Mouse (Mus musculus) gastrocnemius, postnatal 4 days (tissue): ENCODE data around the gene Glipr2. TPM values are rescaled to one million over a fixed set of nuclear protein-coding genes. Genes with fewer than 3 reads are reported as not detected.
A peak's percentile ranks its signal among the peaks of the same experiment; 100 is the strongest.

ENCODE experiments used
- DNase-seq, 2 experiments: peaks; one replicate each; pipeline ENCODE4 v3.0.0; 2021 to 2022; ENCODE audit warnings: low spot score in 2 of 2, mixed read lengths in 2 of 2
- long read RNA-seq, 2 experiments: library from polyadenylated mRNA; stranded (forward); transcript quantifications; one replicate each; pipeline ENCODE4 v2.0.0; 2021
- total RNA-seq, 2 experiments: library from RNA; stranded (reverse); gene quantifications; 2 replicates each; pipeline ENCODE4 v1.2.3; 2021

Gene Glipr2
- 10 to 100 TPM; 44.4 to 44.5 TPM for total RNA-seq
- long read RNA-seq, experiment 1, transcript Glipr2-201 (5 exons, 2,320 nt) = major isoform, 62 of 72 reads
- long read RNA-seq, experiment 1, partial matches to known transcripts = 3 of 72 reads
- long read RNA-seq, experiment 1, other reads (novel, unspliced or antisense) = 5 of 72 reads
- long read RNA-seq, experiment 2, transcript Glipr2-201 (5 exons, 2,320 nt) = major isoform, 75 of 82 reads
- long read RNA-seq, experiment 2, partial matches to known transcripts = 6 of 82 reads
- long read RNA-seq, experiment 2, other reads (novel, unspliced or antisense) = 1 of 82 reads

DNA sequence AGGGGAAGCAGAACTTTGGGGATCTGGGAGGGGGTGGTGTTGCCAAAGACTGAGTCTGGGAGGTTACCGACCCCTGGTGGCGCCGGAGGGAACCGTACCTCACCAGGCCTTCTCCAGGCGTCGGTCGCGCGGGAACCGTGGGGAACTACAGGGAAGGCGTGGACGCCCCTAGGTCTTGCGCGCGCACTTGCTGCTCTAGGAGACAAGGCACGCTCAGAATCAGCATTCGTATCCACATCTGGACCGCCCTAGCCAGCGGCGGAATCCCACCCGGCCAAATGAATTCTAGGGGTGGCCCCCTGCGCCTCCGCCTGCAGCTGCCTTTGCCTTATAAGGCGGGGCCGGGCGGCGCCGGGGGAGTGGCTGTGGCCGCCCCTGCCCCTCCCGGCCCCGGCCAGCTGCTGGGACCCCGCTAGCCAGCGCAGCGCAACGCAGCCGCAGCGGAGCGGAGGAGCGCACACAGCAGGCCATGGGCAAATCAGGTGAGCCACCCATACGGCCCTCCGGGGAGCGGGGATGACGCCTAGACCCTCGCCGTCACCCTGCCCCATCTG is at the start of gene Glipr2:
Gene Glipr2, plus strand, starts transcription at position 110 of the 554 bp plus-strand sequence.
- DNase-seq = peak; percentile 85 to 89

DNA sequence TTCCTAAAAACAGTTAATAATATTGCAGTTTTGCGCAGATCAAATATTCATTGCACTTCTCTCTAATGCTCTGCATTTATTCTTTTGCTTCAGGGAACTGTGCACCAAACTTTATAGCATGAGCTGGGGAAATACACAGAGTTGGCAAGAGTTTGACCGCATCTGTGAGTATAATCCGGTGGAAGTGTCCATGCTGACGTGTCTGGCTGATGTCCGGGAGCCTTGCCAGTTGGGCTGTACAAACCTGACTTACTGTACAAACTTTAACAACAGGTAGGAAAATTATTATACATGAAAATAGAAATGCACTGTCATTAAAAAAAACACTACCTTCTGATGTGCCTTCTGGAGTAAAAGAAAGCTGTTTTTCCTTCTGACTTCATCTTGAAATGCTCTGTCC is 39.0 kb upstream of the Glipr2 start:
- DNase-seq = no peak

DNA sequence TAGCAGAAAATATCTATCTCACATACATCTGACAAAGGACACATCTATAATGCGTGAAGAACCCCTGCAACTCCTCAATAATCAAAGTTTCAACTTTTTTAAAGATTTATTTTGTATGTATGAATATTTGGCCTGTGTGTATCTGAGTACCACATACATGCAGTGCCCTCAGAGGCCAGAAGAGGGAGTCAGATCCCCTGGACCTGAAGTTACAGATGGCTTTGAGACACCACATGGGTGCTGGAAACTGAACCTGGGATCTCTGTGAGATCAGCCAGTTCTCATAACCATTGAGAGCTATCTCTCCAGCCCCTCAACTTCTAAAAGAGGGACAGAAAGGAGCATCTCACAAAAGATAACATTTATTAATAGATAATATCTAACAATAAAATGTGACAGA is 36.6 kb upstream of the Glipr2 start:
- no peak for DNase-seq

DNA sequence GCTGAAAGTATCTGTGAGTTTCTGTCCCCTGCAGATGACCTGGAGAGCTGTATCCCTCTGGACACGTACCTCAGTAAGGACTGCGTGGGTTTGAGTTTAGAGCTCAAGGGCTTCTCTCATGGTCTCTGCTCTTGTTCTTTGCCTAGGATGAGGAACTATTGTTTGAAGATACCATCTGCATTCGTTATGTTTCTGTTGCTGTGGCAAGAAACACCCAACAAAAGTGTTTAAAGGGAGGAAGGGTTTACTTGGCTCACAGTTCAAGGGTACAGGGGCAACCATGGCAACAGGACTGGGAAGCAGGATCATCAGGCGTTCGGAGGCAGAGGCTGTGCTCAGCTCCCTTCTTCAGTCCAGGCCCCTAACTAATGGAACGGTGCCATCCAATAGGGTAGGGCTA is 32.1 kb upstream of the Glipr2 start:
- DNase-seq = no peak

DNA sequence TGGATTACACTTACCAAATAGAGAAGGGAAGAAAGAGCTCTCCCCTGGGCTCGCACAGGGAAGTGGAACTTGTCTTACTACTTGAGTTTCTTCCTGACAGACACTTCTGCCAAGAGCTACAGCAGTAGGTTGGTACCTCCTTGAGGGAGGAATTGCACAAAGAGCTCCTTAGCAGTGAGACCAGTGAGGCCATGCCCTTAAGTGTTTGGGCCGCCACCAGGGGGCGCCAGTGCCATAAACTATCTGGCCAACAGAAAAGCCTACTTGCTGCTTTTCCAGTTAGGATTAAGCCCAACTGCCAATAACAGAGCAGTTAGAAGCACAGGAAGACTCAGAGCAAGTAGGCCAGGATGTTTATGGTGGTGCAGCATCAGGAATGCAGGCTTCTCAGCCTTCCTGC is 31.4 kb upstream of the Glipr2 start:
- DNase-seq = peak; percentile 85 to 88

DNA sequence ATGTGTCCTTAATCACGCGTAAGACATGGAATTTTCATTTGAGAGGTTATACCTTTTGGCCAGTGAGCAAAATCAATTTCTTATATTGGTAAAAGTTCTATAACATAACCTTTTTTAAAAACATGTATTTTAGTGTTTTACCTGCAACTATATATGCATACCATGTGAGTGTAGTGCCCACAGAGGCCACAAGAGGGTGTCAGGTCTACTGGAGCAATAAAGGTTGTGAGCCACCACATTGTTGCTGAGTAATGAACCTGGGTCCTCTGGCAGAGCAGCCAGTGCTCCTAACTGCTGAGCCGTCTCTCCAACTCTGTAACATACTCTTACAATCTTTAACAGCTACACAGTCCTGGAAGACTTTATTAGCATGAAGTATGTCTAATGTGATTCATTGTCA is 29.4 kb upstream of the Glipr2 start:
- DNase-seq = no peak

DNA sequence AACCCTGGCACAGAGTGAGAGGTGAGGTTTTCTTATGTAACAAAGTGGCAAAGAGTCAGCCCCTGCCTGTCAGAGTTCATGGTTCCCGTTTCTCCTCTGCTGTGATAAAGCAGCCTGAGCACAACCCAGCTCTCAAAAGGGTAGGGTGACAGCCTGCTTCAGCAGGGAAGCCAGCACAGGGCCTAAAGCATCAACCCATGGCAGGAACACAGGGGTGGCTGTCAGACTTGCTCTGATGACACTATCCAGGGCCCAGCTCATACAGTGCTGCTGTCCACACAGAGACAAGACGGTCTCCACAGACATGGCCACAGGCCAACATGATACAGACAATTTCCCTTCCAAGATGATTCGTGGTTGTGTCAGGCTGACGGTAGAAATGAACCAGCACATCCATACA is 25.3 kb upstream of the Glipr2 start:
- DNase-seq = no peak

DNA sequence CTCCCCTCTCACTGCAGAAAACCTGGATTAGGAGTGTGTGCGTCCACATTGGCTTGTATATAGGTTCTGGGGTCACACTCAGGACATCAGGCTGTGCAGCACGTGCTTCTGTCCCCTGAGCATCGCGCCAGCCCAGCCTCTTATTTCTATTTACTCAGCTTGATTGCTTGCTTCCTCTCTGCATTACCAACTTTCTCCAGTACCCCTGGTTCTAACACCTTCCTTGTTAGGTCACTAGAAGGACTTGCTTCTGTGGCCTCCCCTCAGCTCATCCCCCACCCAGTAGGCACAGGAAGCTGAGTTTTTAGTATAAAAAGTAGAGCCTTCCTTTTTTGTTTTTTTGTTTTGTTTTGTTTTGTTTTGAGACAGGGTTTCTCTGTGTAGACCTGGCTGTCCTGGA is 21.0 kb upstream of the Glipr2 start:
- no peak for DNase-seq

DNA sequence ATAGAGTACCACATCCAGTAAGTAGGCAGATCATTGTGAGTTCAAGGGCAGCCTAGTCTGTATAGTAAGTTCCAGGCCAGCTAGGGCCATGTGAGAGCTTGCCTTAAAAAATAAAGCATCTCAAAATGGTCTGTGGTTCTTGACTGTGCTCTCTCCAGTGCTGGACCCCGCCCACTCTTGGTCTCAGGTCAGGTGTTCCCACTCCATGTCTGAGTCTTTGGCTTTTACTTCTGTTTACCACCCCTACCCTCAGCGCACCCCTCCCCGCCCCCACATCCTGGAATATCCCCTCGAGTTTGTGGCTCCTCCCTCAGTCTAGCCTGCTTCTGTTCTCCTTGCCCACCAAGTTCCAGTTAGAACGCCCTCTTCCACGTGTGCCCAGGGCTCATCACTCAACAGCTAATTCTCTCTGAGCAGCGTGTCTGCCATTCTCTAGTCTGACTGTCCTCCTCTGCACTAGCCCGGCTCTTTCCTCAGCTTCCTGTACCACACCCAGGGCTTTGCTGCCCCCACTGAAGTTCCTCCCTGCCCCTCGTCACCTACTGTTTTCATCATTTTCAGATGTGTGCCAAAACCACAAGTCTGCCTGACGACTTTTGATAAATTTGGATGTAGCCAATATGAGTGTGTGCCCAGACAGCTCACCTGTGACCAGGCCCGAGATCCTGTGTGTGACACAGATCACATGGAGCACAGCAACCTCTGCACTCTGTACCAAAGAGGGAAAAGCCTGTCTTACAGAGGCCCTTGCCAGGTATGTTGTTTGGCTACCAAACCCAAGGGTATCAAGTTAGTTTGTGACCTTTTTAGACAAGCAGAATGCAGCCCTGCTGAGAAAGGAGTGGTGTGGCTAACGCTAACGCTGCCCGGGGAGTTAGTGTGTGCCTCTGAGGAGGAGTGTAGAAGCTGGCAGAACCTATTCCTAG is 20.2 kb upstream of the Glipr2 start:
- DNase-seq = no peak

DNA sequence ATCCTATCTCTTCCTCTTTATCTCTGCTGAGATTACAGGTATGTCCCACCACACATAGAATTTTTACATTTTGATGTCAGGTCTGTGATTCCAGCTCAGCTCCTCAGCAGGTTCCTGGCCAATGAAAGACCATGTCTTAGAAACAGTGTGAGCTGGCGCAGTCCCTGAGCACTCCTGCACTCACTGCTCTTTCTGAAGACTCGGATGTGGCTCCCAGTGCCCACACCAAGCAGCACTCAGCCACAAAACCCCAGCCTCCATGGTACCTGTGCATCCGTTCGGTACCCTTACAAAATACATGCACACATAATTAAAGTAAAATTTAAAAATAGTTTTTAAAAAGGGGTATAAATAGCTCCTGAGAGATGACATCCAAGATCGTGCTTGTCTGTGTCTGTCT is 15.9 kb upstream of the Glipr2 start:
- no peak for DNase-seq

DNA sequence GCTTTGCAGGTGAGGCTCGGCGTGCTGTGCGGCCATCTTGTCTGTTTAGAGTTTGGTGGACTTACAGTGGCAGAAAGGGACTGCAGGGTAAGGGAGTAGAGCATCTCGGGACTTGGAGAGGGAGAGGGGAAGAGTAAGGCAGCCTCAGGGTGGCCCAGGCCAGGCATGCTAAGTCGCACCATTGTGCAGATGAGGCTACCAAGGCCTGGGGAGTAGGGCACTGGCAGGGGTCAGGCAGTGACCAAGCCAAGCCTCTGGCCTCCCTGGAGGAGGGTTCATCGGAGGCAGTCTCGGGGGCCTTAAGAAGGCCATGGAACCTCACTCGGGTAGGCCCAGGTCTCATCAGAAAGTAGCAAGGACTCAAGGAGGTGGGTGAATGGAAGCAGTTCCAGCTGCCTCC is 14.8 kb upstream of the Glipr2 start:
- no peak for DNase-seq

DNA sequence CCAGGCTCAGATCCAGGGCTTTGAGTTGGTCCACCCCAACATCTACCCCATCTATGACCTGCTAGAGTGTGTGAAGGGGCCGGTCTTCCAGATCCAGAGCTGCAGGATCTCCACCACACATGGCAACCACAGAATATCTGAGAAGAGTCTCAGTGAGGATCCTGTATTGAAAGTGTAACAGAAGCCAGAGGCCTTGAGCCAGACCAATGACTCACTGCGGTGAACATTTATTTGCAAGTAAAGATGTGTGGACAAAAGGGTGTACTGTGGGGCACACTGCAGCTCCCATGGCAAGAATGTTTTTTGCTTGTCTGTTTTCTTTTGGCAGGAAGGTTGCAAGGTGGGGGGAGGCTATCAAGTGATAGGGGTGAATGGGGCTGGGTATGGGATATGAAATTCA is 9.6 kb upstream of the Glipr2 start:
- no peak for DNase-seq

DNA sequence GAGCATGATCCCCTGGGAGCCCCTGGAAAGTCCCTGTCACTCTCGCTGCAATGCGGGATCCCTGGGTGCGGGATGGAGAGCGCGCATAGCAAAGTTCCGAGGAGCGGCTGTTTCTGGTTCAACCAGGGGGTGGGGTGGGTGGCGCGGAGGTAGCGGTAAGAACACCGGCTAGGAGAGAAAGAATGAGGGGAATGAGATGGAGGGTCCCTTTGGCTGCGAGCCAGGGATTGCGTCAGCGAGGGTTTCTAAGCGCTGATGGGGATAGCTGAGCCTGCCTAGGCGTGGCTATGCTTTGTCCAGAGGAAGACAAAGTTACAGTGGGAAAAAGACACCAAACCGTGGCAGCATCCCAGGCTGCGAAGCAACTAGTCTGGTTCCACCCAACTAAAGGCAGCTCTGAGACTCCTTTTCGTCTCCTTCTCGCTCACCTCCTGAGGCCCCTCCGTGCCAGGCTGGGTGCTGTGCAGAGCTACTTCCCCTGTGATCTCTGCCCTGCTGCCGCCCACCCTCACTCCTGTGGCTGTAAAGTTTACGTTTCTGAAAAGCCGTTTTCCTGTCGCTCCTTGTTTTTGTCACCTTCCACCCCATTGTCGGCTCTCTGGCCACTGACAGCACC is 753 bp downstream of the Glipr2 start:
- DNase-seq = peak; percentile 56 to 79

DNA sequence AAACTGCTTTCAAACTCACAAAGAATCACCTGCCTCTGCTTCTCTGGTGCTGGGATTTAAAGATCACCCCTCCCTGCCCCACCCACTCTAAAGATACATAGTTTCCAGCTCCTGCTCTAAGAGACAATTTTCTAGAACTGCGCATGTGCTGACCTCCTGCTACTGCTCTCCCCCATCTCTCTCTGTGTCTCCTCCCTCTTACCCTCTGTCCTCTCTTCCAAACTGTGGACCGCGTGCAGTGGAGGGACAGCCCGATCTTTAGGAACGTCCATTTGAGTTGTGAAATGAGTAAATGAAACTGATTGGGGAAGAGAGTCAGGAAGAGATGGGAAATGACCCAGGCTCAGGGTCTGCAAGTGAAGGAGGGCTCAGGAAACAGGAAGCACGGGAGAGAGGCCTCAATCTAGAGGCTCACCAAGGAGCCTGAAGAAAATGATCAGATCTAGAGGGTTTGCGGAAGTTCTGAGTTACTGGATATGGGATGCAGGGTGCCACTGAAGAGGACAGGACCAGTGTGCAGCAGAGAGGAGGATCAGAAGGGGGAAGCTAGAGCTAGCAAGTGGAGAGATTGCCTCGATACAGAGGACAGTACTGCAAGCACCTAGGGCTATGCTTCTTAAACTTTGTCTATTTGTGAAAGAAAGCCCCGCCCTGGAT is 2.5 kb downstream of the Glipr2 start:
- DNase-seq = no peak

DNA sequence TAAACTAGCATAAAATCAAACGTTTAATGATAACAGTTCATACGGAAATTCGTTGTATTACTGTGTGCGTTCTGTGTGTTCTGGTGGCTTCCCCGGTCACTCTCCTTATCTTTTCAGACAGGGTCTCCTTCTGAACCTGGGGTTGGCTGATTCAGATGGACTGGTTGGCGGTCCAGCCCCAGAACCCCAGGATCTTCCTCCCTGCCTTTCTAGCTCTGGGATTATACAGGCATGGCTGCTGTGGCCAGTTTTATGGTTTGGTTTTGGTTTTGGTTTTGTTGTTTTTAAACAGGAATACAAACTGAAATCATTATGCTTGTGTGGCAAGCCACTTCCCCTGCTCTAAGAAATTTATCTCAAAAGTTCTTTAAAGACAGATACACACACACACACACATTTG is 3.0 kb downstream of the Glipr2 start:
- DNase-seq = no peak

DNA sequence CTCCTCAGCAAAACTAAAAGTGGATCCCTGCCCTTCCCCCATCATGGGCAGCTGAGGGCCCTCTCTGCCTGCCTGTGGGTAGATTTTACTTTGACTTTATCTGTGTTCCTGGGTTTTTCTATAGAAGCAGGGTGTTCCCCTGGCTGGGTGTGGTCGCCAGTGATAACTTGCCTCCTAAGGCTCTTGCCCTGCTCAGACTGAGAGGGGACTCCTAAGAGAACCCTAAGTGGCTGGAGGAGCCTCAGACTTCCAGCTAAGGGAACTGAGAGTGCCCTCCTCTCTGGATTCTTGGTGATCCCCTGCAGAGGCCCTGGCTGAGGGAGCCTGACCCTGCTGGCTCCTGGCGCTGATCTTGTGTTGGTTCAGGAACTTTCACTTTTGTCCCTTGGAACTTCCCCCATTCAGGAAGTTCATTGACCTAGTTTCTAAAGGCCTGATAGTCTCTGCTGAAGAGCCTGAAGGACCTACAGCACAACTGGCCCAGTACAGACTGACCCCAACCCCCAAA is 7.2 kb downstream of the Glipr2 start:
- DNase-seq = no peak

DNA sequence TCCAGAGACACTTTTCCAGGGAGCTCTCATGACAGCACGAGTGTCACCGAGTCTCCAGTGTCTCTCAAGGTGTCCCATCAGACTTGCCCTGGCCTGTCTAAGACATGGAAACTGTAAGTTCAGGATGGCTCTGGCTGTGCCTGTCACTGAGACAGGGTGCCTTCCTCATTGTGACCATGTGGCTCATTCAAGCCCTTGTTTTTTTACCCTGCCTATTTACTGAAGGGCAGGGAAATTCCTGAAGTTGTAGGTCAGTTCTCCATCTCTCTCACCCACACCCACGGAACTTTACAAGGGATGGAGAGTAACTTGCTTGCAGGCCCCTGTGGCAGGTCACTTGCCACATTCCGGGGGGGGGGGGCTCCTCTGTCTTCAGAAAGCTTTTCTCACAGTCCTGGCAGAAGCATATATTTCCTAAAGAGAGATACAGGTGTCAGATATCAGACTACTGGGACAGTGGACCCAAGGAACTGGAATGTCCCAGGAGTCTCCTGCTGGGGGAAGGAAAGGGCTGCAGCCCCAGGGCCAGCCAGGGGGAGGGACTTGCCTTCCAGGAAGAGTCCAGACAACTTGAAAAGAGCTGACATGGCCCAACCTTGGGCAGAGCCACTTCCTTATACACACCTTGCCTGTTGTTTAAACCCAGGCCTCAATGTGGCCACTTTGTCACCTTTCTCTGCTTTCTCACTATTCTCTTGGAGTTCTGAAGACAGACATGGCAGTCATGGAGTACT is 7.9 kb downstream of the Glipr2 start:
- no peak for DNase-seq

DNA sequence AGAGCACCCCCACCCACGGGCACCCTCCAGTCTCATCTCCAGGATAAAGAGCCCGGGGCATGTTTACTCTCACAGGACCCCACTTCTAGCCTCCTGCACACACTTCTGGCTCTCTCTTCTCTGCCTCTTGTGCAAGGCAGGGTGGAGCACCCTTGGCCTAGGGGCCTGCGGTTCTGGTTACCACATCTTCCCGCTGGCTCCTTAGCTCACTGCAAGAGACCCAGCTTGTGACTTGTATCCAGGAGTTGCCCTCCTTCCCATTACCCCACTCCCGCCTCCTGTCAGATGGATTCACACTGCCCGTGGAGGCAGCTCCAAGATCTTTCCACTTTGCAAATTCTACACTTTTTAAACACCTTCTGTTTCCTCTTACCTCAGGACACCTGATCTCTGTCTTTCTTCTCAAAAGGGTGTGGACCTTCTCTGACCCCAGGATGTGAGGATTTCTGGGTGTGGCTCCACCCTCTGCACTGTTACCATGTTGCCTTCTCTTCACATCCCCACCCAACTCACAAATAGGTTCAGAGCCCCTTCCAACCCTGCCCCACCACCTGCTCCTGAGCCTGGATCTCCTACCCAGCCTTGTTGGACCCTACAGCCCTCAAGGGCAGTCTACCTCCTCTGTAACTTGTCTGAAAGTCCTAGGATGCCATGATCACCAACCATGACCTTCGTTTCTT is 8.8 kb downstream of the Glipr2 start:
- no peak for DNase-seq

DNA sequence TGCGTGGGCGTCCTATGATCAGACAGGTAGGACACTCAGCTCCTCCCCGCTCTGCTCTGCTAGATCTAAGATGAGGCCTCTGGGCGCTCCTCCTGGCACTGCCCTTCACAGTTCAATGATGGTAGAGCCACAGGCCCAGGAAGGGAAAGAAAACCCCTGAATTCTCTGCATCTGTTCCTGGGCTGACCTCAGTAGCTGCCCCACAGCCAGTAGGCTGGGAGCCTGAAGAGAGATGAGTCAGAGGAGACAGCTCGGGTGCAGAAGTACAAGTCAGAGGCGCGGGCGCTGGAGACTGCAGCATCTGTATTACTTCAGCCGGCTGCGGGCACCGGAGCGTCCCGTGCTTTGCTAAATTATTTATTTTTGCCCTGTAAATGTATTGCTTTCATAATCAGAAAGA is 11.4 kb downstream of the Glipr2 start:
- DNase-seq = peak; percentile 64 to 85

DNA sequence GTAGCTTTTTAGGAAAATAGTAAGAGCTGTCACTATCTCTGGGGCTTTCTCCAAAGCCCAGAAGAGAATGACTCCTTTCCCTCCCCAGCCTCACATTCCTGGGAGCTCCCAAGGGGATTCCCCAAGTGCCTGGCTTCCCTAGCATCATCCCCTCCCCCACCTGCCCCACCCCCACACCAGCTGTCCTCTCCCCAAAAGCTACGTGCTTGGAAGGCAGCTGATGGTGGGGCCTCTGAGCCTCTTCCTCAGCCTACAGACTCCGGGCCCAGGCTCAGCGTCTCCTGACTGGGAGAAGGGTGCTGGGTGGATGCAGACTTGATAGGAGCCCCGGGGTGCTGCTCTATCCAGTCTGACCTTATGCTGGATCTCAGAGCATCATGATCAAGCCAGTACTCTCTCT is 12.2 kb downstream of the Glipr2 start:
- peak in 1 of 2 experiments; percentile 42 for DNase-seq
